Mouse (Mus musculus): ENCODE data around the gene Tprgl. TPM values are rescaled to one million over a fixed set of nuclear protein-coding genes. Genes with fewer than 3 reads are reported as not detected.

Tprgl gene
- polyA plus RNA-seq, 1 experiment from 2014 or later: 193 TPM

GRCm38 (mm10) chr4:154183566-154183965 lies 23.1 kb upstream of the Tprgl start:
- H3K36me3 ChIP-seq: no peaks in the 10 kb centered on the region
- no peaks in the 10 kb centered on the region for H3K4me1 ChIP-seq
- WGBS: 75% methylated on average over 5 of the region's 5 CpGs
- no peaks in the 10 kb centered on the region for H3K27me3 ChIP-seq (replicated peaks)
- H3K27ac ChIP-seq (replicated peaks): no peak overlapping the region
- no peak for ATAC-seq (ENCODE audit: low FRiP score)
- no peak overlapping the region for H3K9ac ChIP-seq (replicated peaks)
- no peaks in the 10 kb centered on the region for H3K9me3 ChIP-seq (replicated peaks)
- H3K4me3 ChIP-seq (replicated peaks): no peak overlapping the region
- H3K4me2 ChIP-seq: no peak overlapping the region

DNA sequence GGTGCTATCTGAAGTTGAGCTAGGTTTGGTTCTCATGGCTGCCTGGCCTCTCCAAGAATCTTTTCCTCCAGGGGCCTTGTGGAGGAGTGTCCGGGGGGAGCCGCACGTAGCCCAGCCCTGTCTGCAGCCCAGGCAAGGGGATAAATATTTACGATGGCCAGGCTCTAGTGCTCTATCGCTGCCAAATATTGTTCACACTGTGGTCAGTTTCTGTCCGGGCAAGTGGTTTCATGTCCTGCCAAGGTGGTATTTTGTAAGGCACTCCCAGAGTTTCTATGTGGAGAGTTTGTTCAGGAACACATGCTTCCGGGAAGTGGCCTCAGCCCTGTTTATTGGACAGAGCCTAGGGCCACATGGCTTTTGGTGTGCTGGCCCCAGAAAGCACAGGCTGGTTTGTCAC lies 20.5 kb upstream of the Tprgl start:
- no peak for ATAC-seq (ENCODE audit: low FRiP score)
- 84% methylated on average over 7 of the region's 7 CpGs for WGBS

GRCm38 (mm10) chr4:154177257-154177656 lies 16.8 kb upstream of the Tprgl start:
- Histone ChIP-seq H3K9me3 (replicated peaks) (no peaks in the 10 kb centered on the region), H3K9ac (replicated peaks) (no peak overlapping the region), H3K36me3 (no peaks in the 10 kb centered on the region), H3K27ac (replicated peaks) (no peak overlapping the region), H3K4me2 (no peak overlapping the region), H3K4me1 (peaks cover 6% of the 10 kb centered on the region; the same call in 1 of the 2 replicates), H3K27me3 (replicated peaks) (peaks cover 12% of the 10 kb centered on the region), H3K4me3 (replicated peaks) (no peak overlapping the region)
- 66% methylated on average over 8 of the region's 8 CpGs for WGBS
- no peak for ATAC-seq (ENCODE audit: low FRiP score)

More for the DNA sequence above, 20.5 kb upstream of the Tprgl start:
- H3K36me3 ChIP-seq: no peaks in the 10 kb centered on the region
- no peak overlapping the region for H3K4me2 ChIP-seq
- H3K4me3 ChIP-seq (replicated peaks): no peak overlapping the region
- H3K27me3 ChIP-seq (replicated peaks): no peaks in the 10 kb centered on the region
- no peak overlapping the region for H3K9ac ChIP-seq (replicated peaks)
- H3K4me1 ChIP-seq: no peaks in the 10 kb centered on the region
- no peak overlapping the region for H3K27ac ChIP-seq (replicated peaks)
- no peaks in the 10 kb centered on the region for H3K9me3 ChIP-seq (replicated peaks)

- Histone ChIP-seq H3K9ac (replicated peaks) (no peak overlapping the region), H3K9me3 (replicated peaks) (no peaks in the 10 kb centered on the region), H3K4me1 (peaks cover 31% of the 10 kb centered on the region), H3K36me3 (no peaks in the 10 kb centered on the region), H3K27me3 (replicated peaks) (peaks cover 51% of the 10 kb centered on the region), H3K27ac (replicated peaks) (no peak overlapping the region), H3K4me2 (peak overlapping the region; percentile 97), H3K4me3 (replicated peaks) (peak overlapping the region; percentile 49)
- 39% methylated on average over 13 of the region's 13 CpGs for WGBS
- ATAC-seq (ENCODE audit: low FRiP score): no peak
Measured at GRCm38 (mm10) chr4:154171931-154172604, 11.6 kb upstream of the Tprgl start.

DNA sequence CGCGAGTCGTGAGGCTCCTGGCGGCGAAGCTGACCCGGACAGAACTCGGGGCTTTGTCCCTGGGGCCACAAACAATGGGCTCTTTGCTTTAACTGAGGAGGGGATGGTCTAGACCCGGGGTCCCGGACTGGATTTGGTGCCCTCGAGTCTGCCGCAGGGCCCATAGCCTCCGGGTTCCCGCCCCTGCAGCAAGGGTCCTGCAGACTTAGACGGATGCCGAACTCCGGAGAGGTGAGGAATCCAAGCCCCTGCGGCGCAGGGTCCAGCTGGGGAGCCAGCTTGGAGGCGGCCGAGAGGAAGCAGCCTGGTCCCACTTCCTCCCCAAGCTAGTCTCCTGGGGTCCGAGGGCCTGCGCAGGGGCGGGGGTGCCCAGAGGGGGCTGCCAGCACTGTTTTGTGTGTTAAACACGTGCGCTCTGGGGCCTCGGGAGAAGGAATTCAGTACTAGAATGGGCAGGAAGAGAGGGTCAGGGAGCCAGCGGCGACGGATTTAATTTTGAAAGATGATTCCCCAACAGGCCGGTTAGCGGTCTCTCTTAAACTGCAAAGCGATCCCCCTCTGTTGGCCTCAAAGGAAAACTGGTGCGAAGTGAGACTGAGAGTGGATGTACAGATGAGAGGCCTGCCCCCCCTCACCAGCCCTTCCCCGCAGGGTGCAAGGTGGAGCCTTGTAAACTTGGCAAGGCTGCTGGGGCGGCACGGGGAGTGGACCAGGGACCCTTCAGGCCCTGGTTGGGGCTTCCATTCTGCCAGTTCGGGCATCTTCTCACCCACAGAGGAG lies 10.9 kb upstream of the Tprgl start:
- H3K4me1 ChIP-seq: peaks cover 31% of the 10 kb centered on the region
- peak overlapping the region; percentile 97 for H3K4me2 ChIP-seq
- no peak overlapping the region; the same call in 1 of the 2 replicates for H3K27ac ChIP-seq (replicated peaks)
- WGBS: 1% methylated on average over 37 of the region's 37 CpGs
- H3K9me3 ChIP-seq (replicated peaks): no peaks in the 10 kb centered on the region
- H3K9ac ChIP-seq (replicated peaks): peak overlapping the region; percentile 34; the same call in 1 of the 2 replicates
- peaks cover 51% of the 10 kb centered on the region for H3K27me3 ChIP-seq (replicated peaks)
- no peaks in the 10 kb centered on the region for H3K36me3 ChIP-seq
- H3K4me3 ChIP-seq (replicated peaks): peak overlapping the region; percentile 49
- ATAC-seq (ENCODE audit: low FRiP score): no peak

DNA sequence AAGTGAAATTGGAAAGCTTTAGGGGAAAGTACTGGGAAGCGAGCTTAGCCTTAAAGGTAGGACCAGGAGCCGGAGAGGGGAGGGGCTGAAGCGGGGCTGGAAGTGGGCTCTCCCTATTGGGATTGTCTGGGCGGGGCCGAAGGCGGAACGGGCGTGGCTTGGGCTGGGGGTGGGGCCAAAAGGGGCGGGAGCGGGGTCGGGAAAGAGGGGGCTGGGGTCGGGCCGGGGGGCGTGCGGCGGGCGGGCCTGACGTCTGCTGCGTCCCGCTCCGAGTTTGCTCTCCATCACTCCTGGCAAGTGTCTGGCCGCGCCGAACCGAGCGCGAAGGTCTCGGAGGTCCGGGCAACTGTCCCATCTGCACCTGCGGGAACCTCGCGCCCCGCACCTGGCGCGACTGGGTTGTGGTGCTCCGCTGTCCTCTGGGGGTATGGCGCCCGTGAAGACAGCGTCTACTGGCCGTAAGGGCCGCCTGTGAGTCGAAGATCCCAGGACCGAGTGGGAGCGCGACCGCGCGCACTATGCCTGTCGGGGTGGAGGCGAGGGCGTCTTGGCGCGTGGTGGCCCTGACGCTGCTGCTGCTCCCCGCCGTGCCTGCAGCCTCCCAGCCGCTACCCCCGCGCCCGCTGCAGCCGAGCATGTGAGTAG lies 10.2 kb upstream of the Tprgl start, which contains the start of gene Megf6:
Gene Megf6 (plus strand): TSS at position 225 of the 645 bp plus-strand sequence.
- Histone ChIP-seq H3K36me3 (no peaks in the 10 kb centered on the region), H3K4me3 (replicated peaks) (peak within 1 kb of the TSS; percentile 49), H3K4me1 (peaks cover 31% of the 10 kb centered on the region), H3K27ac (replicated peaks) (no peak within 1 kb of the TSS; the same call in none of the 2 replicates), H3K4me2 (peak within 1 kb of the TSS; percentile 97), H3K9ac (replicated peaks) (peak within 1 kb of the TSS; percentile 34; the same call in 1 of the 2 replicates), H3K9me3 (replicated peaks) (no peaks in the 10 kb centered on the region), H3K27me3 (replicated peaks) (peaks cover 51% of the 10 kb centered on the region)
- no peak for ATAC-seq (ENCODE audit: low FRiP score)
- WGBS: under 1% methylated on average over 58 of the region's 61 CpGs

- ATAC-seq (ENCODE audit: low FRiP score): no peak
- no peak overlapping the region for H3K27ac ChIP-seq (replicated peaks)
Measured at GRCm38 (mm10) chr4:154170021-154170420, 9.6 kb upstream of the Tprgl start.

GRCm38 (mm10) chr4:154167053-154167452 lies 6.6 kb upstream of the Tprgl start:
- ATAC-seq (ENCODE audit: low FRiP score): no peak
- H3K4me1 ChIP-seq: peaks cover 23% of the 10 kb centered on the region
- H3K36me3 ChIP-seq: no peaks in the 10 kb centered on the region
- peaks cover 37% of the 10 kb centered on the region for H3K27me3 ChIP-seq (replicated peaks)
- no peak overlapping the region for H3K4me3 ChIP-seq (replicated peaks)
- 26% methylated on average over 5 of the region's 5 CpGs for WGBS
- no peak overlapping the region for H3K27ac ChIP-seq (replicated peaks)
- no peak overlapping the region for H3K9ac ChIP-seq (replicated peaks)
- no peaks in the 10 kb centered on the region for H3K9me3 ChIP-seq (replicated peaks)
- no peak overlapping the region for H3K4me2 ChIP-seq

More at GRCm38 (mm10) chr4:154170021-154170420, 9.6 kb upstream of the Tprgl start:
- under 1% methylated on average over 15 of the region's 15 CpGs for WGBS
- peaks cover 51% of the 10 kb centered on the region for H3K27me3 ChIP-seq (replicated peaks)
- peak overlapping the region; percentile 97 for H3K4me2 ChIP-seq
- no peaks in the 10 kb centered on the region for H3K36me3 ChIP-seq
- H3K4me1 ChIP-seq: peaks cover 31% of the 10 kb centered on the region
- no peaks in the 10 kb centered on the region for H3K9me3 ChIP-seq (replicated peaks)
- H3K9ac ChIP-seq (replicated peaks): 0 out of 2 replicates have a peak overlapping the region, but pooled peaks have one; percentile 14
- H3K4me3 ChIP-seq (replicated peaks): peak overlapping the region; percentile 49

DNA sequence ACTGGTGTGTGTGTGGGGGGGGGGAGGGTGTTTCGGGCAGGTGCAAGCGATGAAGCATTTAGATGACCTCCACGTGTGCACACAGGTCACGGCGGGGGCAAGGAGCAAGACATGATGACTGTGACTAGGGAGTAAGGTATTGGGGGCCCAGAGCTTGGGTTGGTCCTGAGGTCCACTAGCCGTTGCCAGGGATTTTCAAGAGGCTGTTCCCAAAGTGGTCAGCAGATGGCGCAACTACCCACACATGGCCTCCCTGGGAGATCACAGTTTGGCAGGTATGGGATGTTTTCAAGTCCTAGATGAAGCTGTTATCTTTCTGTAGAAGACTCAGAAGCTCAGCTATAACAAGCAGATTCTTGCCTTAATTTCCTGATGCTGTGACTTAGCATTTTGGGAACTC lies 2.8 kb upstream of the Tprgl start:
- WGBS: 15% methylated on average over 7 of the region's 7 CpGs
- ATAC-seq (ENCODE audit: low FRiP score): no peak

DNA sequence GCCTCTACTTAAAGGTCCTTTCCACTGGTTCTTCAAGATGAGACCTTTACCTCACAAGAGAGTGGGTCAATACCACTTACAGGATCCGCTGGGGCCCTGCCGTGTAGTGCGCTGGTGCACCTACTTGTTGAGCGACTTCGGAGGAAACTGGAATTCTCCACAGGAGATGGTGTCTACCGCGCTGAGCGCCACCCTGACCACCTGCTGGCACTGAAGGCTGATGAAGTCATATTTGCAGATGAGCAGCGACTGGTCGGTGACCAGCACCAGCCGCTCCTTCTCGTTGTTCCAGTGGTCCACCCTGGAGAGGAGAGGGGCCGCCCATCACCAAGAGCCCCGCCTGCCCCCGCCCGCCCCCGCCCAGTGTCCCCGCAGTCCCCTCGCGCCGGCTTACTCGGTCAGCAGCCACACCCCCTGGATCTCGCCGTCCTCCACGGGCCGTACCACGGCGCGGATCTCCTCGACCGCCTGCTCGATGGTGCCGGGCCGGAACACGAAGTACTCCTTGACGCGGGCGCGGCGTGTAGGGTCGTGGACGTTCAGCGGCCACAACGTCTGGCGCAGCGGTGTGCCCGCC lies 417 bp downstream of the Tprgl start:
- peak overlapping the region; percentile 80 for H3K27ac ChIP-seq (replicated peaks)
- H3K4me1 ChIP-seq: peaks cover 25% of the 10 kb centered on the region
- H3K4me2 ChIP-seq: peak overlapping the region; percentile 74
- ATAC-seq (ENCODE audit: low FRiP score): peak; percentile 48
- H3K9ac ChIP-seq (replicated peaks): peak overlapping the region; percentile 75
- WGBS: 3% methylated on average over 39 of the region's 47 CpGs
- no peaks in the 10 kb centered on the region for H3K27me3 ChIP-seq (replicated peaks)
- H3K4me3 ChIP-seq (replicated peaks): peak overlapping the region; percentile 87
- H3K9me3 ChIP-seq (replicated peaks): no peaks in the 10 kb centered on the region
- peaks cover 36% of the 10 kb centered on the region for H3K36me3 ChIP-seq

More for the DNA sequence above, 2.8 kb upstream of the Tprgl start:
- H3K4me1 ChIP-seq: peaks cover 25% of the 10 kb centered on the region
- no peak overlapping the region for H3K4me3 ChIP-seq (replicated peaks)
- H3K9me3 ChIP-seq (replicated peaks): no peaks in the 10 kb centered on the region
- H3K9ac ChIP-seq (replicated peaks): no peak overlapping the region
- H3K36me3 ChIP-seq: peaks cover 5% of the 10 kb centered on the region
- H3K4me2 ChIP-seq: no peak overlapping the region
- H3K27ac ChIP-seq (replicated peaks): no peak overlapping the region
- no peaks in the 10 kb centered on the region; the same call in none of the 2 replicates for H3K27me3 ChIP-seq (replicated peaks)

- ATAC-seq (ENCODE audit: low FRiP score): no peak
- WGBS: 21% methylated on average over 6 of the region's 6 CpGs
- peak overlapping the region; percentile 87 for H3K4me3 ChIP-seq (replicated peaks)
Measured at GRCm38 (mm10) chr4:154159002-154159401, 1.5 kb downstream of the Tprgl start.

More at GRCm38 (mm10) chr4:154159002-154159401, 1.5 kb downstream of the Tprgl start:
- peak overlapping the region; percentile 75; the same call in 1 of the 2 replicates for H3K9ac ChIP-seq (replicated peaks)
- peaks cover 25% of the 10 kb centered on the region for H3K4me1 ChIP-seq
- H3K4me2 ChIP-seq: peak overlapping the region; percentile 74
- no peaks in the 10 kb centered on the region for H3K9me3 ChIP-seq (replicated peaks)
- no peaks in the 10 kb centered on the region for H3K27me3 ChIP-seq (replicated peaks)
- no peak overlapping the region for H3K27ac ChIP-seq (replicated peaks)
- H3K36me3 ChIP-seq: peaks cover 43% of the 10 kb centered on the region
